Mouse (Mus musculus): ENCODE measurements at regions not wholly inside any gene's neighbourhood (a gene's known extent, or its start where the extent isn't known, plus 50 kb on each side); places are given as distances from the start of the nearest gene placed in this dataset.
"Not testable (repeated sequence)": the region's sequence is repeated elsewhere in the genome, so short reads cannot be mapped to it uniquely, and the experiment has no call there.

DNA sequence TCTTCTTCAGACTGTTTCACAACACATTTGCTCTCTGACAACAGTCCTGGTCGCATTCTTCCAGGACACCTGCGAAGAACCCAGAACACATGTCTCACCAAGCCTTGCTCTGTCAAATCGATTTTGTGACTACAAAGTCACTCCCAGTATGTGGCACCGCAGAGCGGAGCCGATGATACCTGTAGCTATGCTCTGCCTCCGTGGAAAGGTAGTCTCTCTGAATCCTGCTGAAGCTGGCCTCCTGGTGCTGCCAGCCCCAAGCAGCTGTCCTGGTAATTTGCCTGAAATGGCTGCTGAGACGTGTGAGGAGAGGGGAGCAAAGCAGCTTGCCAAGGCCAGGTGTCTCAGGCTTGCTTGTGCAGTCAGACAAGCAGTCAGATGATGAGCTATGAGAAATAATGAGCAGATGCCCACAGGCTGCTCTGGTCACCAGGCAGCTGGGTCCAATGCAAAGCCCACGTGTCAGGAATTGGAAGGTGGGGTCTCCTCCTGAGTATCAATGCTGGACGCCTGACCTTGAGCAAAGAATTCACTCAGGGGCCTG is 100.4 kb upstream of the Nmnat3 start:
- no peak overlapping the region for H3K4me3 ChIP-seq
- no peak overlapping the region for H3K27ac ChIP-seq
- H3K27me3 ChIP-seq (ENCODE audit: low read depth, poor library complexity, severe bottlenecking) = no peaks in the 10 kb centered on the region
- H3K9me3 ChIP-seq (replicated peaks) = no peaks in the 10 kb centered on the region
- DNase-seq (ENCODE audit: low spot score) = no peak
- no peaks in the 10 kb centered on the region for H3K4me1 ChIP-seq
- 81% methylated on average over 10 of the region's 10 CpGs for WGBS
- H3K36me3 ChIP-seq = no peaks in the 10 kb centered on the region

- H3K36me3 ChIP-seq = no peaks in the 10 kb centered on the region
- 91% methylated on average over 2 of the region's 2 CpGs for WGBS
- H3K27me3 ChIP-seq (ENCODE audit: low read depth, poor library complexity, severe bottlenecking) = no peaks in the 10 kb centered on the region
- H3K4me1 ChIP-seq = no peaks in the 10 kb centered on the region
- H3K9me3 ChIP-seq (replicated peaks) = no peaks in the 10 kb centered on the region
- H3K4me3 ChIP-seq = no peak overlapping the region
- no peak overlapping the region for H3K27ac ChIP-seq
- DNase-seq (ENCODE audit: low spot score) = no peak
Observed at GRCm38 (mm10) chr9:98194356-98194755, 92.9 kb upstream of the Nmnat3 start.

GRCm38 (mm10) chr9:98218824-98219223 is 68.4 kb upstream of the Nmnat3 start:
- H3K9me3 ChIP-seq (replicated peaks) = no peaks in the 10 kb centered on the region
- H3K36me3 ChIP-seq = no peaks in the 10 kb centered on the region
- 77% methylated on average over 2 of the region's 2 CpGs for WGBS
- H3K27ac ChIP-seq = no peak overlapping the region
- DNase-seq (ENCODE audit: low spot score) = no peak
- no peak overlapping the region for H3K4me3 ChIP-seq
- no peaks in the 10 kb centered on the region for H3K4me1 ChIP-seq
- H3K27me3 ChIP-seq (ENCODE audit: low read depth, poor library complexity, severe bottlenecking) = no peaks in the 10 kb centered on the region

DNA sequence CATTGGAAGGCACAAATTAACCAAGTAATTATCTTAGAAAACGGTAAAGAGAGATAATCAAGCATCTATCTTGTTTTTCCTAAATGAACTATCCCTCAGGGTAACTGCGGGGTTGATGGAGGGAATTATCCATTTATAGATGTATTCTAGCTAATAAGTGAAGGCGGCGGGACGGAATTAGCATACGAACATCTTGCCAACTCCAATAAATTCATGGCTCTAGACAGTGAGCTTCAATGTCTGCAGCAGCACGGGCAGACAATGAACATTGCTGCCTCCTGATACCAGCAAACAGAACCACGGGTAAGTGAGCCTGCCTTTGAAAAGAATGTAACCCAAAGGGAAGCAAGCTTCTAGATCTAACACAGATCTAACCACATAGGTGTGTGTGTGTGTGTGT is 66.9 kb upstream of the Nmnat3 start:
- Histone ChIP-seq H3K4me3 (no peak overlapping the region), H3K9me3 (replicated peaks) (no peaks in the 10 kb centered on the region), H3K27ac (no peak overlapping the region), H3K36me3 (no peaks in the 10 kb centered on the region), H3K4me1 (no peaks in the 10 kb centered on the region), H3K27me3 (ENCODE audit: low read depth, poor library complexity, severe bottlenecking) (no peaks in the 10 kb centered on the region)
- no peak for DNase-seq (ENCODE audit: low spot score)
- WGBS = 88% methylated on average over 8 of the region's 8 CpGs

GRCm38 (mm10) chr9:98221766-98222165 is 65.5 kb upstream of the Nmnat3 start:
- H3K27me3 ChIP-seq (ENCODE audit: low read depth, poor library complexity, severe bottlenecking) = no peaks in the 10 kb centered on the region
- H3K27ac ChIP-seq = no peak overlapping the region
- DNase-seq (ENCODE audit: low spot score) = no peak
- H3K4me3 ChIP-seq = no peak overlapping the region
- H3K9me3 ChIP-seq (replicated peaks) = no peaks in the 10 kb centered on the region
- H3K4me1 ChIP-seq = no peaks in the 10 kb centered on the region
- 35% methylated on average over 1 of the region's 1 CpGs for WGBS
- no peaks in the 10 kb centered on the region for H3K36me3 ChIP-seq

DNA sequence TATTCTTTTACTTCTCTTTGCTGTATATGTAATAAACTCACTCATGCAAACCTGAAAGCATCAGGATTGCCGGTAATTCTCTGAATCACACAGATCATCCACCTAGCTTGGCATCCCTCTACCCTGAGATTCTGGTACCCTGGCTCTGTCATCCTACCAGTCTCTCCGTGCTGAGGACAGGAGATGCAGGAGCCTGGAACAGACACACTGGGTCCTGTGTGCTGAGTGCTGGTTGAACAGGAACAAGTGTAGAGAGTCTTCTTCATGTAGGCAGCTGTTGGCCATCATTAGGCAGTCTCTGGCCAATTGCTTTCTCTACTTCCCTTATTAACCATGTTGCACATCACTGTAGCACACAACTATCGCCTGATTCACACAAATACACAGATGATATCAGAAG is 59.0 kb upstream of the Nmnat3 start:
- whole genome bisulfite sequencing = 92% methylated on average over 3 of the region's 3 CpGs
- Histone ChIP-seq H3K27ac (no peak overlapping the region), H3K4me1 (no peaks in the 10 kb centered on the region), H3K4me3 (no peak overlapping the region), H3K27me3 (ENCODE audit: low read depth, poor library complexity, severe bottlenecking) (no peaks in the 10 kb centered on the region), H3K36me3 (no peaks in the 10 kb centered on the region), H3K9me3 (replicated peaks) (no peaks in the 10 kb centered on the region)
- no peak for DNase-seq (ENCODE audit: low spot score)

DNA sequence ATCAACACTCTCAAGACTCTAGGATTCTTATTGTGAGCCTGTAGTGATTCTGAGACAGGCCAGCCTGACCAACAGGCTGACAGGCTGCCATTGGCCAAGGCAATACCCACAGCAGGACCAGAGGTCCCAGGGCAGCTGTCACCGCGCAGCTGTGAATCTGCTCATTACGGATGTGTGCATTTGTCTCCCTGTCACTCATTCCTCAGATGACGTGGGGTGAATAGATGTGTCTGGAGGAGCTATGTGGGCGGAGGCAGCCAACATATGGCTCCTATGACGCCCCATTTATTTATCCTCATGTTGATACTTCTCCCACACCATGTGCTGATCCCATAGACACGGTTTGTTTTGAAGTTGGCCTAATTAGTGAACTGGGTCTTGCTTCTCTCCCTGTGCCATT is 58.3 kb upstream of the Nmnat3 start:
- no peaks in the 10 kb centered on the region for H3K4me1 ChIP-seq
- H3K27ac ChIP-seq = no peak overlapping the region
- H3K4me3 ChIP-seq = no peak overlapping the region
- H3K9me3 ChIP-seq (replicated peaks) = no peaks in the 10 kb centered on the region
- DNase-seq (ENCODE audit: low spot score) = no peak
- no peaks in the 10 kb centered on the region for H3K27me3 ChIP-seq (ENCODE audit: low read depth, poor library complexity, severe bottlenecking)
- WGBS = 85% methylated on average over 7 of the region's 7 CpGs
- no peaks in the 10 kb centered on the region for H3K36me3 ChIP-seq

- H3K27ac ChIP-seq; H3K36me3 ChIP-seq; H3K9me3 ChIP-seq (replicated peaks); H3K4me3 ChIP-seq; H3K27me3 ChIP-seq (ENCODE audit: low read depth, poor library complexity, severe bottlenecking); H3K4me1 ChIP-seq: not testable (repeated sequence)
- DNase-seq (ENCODE audit: low spot score) = peak; percentile 48
- 37% methylated on average over 2 of the region's 2 CpGs for WGBS
Observed at GRCm38 (mm10) chr9:98234731-98235130, 52.5 kb upstream of the Nmnat3 start.
